Mouse (Mus musculus): ENCODE measurements around the gene Tmem131.

DNA sequence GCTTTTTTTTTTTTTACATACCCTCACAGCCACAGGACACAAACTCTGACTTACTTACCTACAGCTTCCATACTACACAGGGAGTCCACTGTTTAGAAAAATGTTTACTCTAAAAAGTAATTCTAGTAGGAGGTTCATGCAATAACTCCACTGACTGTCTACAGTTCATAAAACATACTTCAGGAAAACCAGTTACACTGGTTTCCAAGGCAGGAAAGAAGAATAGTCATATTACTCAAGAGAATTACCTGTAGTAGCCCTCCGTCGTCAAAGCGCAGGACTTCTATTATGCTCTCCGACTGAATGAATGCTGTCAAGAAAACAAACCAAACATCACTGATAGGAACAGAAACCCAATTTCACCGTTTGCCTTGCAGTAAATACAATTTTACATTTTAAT is 54.5 kb downstream of the Tmem131 start:
- TF ChIP-seq CTCF (IDR thresholded peaks at IDR 0.05; ENCODE audit: borderline replicate concordance, insufficient read depth, low read length) (no peak), POLR2A (IDR thresholded peaks at IDR 0.05; ENCODE audit: low read depth, low read length) (no peak)
